Mouse (Mus musculus): ENCODE data around the gene Cd9.

DNA sequence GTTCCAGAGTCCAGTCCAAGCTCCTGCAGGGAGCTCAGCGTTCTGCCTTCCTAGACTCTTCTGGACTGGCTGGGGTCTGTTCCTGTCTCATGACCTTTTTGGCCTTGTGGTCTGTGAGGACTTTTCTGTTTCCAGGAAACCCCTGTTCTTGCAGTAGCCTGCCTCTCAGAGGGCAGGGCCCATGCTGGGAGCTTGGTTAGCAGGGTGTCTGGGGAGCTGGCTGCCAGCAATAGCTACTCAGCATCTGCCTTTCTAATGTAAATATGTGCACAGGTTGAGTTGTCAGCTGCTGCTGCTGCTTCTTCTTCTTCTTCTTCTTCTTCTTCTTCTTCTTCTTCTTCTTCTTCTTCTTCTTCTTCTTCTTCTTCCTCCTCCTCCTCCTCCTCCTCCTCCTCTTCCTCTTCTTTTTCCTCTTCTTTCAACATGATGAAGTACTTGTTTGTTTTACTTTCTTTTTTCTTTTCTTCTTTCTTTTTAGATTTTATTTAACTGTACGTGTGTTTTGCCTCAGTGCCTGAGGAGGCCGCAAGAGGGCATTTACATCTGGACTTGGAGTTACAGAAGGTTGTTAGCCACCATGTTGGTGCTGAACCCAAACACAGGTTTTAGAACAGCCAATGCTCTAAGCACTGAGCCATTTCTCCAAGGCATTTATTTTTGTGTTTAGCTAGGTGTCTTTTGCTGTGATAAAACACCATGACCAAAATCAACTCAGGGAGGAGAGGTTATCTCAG lies 10.2 kb upstream of the Cd9 start:
- TF ChIP-seq POLR2A (IDR thresholded peaks at IDR 0.05; ENCODE audit: control insufficient read depth, low read depth, low read length) (no peak), CTCF (IDR thresholded peaks at IDR 0.05; ENCODE audit: control insufficient read depth, insufficient read depth, insufficient replicate concordance, low read depth, low read length) (no peak)

Measured in testis, adult 2 months (tissue).